Mouse (Mus musculus): ENCODE results near the gene Rsph14.

Gene Rsph14

GRCm38 (mm10) chr10:74994863-74995262, 37.5 kb downstream of the Rsph14 start:
- no peak for DNase-seq (ENCODE audit: low spot score in 2 of 2)

DNA sequence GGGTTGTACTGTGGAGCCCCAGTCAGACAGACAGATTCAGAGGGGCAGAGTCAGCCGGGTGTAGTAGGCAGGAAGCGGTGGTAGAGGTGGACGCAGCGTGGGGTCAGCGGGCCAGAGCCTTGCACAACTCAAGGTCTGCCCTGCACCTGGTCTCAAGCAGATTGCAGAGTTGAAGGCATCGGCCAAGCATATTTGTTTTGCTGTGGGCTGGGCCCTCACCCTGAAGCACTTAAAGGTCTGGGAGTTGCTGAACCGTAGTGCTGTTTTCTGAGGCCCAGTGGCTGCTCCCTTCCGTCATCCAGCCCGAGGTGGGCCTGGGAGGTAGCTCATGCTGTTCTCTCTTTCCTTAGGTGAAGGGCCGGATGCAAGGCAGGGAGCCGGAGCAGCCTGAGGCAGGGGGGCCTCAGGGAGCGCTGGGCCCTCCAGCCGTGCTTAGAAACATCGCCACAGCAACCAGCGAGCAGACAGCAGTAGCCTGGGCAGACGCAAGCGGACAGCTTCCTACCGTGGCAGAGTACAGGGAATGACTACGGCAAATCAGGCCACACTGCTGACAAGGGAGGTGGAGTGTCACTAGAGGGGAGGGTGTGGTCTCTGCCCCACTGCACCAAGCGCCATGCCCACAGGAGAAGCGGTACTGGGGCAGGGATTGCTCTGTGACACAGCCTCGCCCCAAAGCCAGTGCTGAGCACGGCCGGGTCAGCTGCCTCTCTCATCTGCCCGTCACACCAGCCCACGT, 41.6 kb downstream of the Rsph14 start:
- no peak for DNase-seq (ENCODE audit: low spot score in 2 of 2)

DNA sequence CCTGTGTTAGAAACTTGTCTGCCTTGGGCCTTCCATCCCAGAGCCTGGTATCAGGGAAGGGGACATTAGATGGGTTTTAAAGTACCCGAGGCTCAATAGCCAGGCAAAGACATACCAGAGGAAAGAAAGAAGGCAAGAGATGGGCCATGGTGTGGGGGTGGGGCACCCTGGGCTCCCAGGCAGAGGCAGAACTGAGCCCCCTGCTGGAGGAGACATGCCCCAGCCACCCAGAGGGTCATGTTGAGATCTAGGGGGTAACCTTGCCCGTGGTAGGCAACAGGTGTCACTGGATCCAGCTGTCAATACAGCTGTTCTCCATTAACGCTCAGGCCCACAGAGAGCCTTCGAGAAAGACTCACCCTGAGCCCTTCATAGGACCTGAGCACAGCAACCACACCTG, 42.6 kb downstream of the Rsph14 start:
- DNase-seq (ENCODE audit: low spot score in 2 of 2): no peak

DNA sequence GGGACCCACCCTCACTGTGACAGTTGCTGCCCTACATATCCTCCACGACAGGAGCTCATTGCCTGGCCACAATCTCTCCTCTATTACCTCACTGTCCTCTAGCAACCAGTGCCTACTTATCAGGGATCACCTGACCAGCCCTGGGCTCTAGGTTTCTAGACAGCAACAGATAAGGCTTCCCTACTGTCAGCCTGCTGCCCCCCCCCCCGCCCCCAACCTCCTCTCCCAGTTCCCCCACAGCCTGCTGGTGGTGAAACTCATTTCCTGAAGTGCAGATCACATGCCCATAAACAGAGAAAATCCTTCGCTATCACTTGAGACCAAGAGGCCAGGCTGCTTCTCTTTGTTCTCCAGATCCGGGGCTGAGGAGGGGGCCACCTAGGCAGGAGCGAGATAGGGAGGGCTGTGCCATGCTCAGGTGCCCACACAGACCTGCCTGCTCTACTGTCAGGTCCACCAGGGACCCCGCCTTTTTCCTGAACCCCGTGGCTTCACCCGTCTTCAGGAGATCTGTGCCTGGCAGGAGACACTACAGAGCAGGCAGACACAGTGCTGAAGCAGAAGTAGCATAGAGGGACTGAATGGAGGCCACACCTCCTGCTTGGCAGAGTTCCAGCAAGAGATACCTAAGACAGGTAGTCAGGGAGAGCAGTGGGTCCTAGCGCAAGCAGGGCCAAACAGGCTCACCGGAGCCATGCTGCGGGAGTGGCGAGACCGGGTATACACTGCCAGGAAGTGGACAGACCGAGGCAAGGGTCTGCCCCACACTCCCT, 44.5 kb downstream of the Rsph14 start:
- DNase-seq (ENCODE audit: low spot score in 2 of 2): no peak

GRCm38 (mm10) chr10:74983176-74983575, 49.2 kb downstream of the Rsph14 start:
- DNase-seq (ENCODE audit: low spot score in 2 of 2): no peak

GRCm38 (mm10) chr10:74981159-74981558, 51.2 kb downstream of the Rsph14 start:
- DNase-seq (ENCODE audit: low spot score in 2 of 2): no peak

DNA sequence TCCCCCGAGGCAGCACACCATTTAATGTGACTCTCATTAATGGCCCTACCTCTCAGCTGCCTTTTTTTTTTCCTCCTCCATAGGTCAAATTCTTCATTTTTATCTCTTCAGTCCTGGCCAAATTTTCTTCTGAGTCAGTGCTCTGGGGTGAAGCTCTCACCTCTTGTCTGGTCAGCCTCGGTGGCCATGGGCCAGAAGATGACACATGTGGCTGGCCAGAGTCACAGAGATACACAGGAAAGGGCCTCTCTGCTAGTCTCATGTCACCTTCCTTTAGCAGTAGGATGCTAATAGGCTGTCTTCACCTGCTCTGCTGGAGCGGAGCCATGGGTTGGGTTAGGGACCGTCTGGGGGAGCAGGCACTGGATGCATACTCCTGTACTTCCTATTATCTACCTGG, 54.3 kb downstream of the Rsph14 start:
- no peak for DNase-seq (ENCODE audit: low spot score in 2 of 2)

DNA sequence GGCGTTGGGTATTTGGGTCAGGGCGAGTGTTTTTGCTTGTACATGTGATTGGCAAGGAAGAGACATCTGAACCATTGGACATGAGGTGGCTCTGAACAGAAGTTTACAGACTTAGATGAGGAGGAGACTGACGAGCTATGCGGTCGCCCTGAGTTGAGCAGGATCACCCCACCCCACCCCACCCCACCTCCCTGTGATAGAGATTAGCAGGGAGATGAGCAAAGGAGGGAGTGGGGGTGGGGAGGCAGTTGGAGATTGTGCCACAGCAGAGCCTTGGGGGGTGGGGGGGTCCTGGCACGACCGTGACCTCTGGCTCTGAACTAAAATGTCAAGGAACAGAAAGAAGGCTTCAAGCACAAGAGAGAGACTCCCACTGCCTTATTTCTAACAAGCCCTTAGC, 56.0 kb downstream of the Rsph14 start:
- DNase-seq (ENCODE audit: low spot score in 2 of 2): no peak

DNA sequence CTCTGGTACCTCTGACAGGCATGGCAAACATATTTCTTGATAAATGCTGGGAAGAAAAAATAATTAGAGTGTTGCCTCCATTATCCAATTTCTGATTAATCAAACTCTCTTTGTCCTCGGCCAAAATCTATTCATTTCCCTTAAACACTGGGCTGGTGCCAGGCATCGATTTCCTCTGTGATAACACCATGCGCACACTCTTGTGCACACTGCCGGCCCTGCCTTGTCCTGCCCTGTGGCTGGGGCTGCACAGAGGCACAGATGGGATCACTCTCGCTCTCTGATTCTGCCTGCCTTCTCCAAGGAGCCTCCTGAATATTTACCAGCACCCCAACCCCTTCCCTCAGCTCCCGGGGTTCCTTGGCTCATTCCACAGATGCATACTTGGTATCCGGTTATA, 56.8 kb downstream of the Rsph14 start:
- peak in 1 of 2 experiments; percentile 32 for DNase-seq (ENCODE audit: low spot score in 2 of 2)

- DNase-seq (ENCODE audit: low spot score in 2 of 2): no peak
Observed at GRCm38 (mm10) chr10:74973026-74973425, 59.4 kb downstream of the Rsph14 start.

DNA sequence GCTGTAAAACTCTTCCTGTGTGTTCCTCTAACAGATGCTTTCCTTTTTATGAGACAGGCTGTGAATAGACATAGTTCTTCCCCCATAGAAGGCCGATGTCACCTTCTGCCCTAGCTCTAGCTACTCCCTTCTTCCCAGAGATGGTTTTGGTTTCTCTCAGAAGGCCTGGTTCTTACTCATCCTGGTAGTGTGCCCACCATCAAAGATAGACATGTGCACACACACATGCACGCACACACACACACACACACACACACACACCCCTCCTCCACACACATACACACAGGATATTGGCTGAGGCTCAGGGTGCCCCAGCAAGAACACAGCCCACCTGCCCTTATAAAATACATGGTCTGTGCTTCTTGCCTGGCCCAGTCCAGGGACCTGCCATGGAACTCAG, 63.1 kb downstream of the Rsph14 start:
- no peak for DNase-seq (ENCODE audit: low spot score in 2 of 2)

- DNase-seq (ENCODE audit: low spot score in 2 of 2): peak in 1 of 2 experiments; percentile 50
Observed at GRCm38 (mm10) chr10:74967651-74968267, 64.6 kb downstream of the Rsph14 start.

DNA sequence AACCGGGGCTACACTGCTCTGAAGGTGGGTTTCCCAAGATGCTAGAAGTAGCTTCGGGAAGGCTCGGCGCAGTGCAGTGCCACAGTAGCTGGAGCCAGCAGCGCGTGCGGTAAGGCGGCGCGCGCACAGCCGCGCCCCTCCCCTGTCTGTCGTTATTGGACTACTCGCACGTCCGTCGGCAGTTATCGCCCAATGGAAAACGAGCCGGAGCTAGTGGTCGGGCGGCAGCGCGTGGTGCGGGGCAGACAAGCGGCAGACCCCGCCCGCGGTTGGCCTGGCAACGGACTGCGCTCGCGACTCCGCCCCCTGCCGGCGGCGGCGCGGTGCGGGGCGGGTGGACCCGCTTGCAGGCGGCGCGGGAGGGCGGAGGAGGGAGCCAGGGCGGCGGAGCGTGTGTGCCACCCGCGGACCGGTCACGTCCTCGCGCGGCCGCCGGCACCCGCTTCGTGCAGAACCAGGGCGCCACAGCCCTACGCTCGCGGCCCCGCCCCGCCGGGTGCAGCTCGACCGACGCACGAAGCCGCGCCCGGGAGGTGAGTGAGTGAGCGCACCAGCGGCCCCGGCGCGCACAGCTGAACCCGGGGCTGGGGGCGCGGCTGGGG, 65.4 kb downstream of the Rsph14 start, which contains the start of gene Gnaz:
TSS of gene Gnaz (plus strand) at position 328 of the 602 bp plus-strand sequence.
- peak; percentile 99 for DNase-seq (ENCODE audit: low spot score in 2 of 2)

- DNase-seq (ENCODE audit: low spot score in 2 of 2): no peak
Observed at GRCm38 (mm10) chr10:74964380-74964779, 68.0 kb downstream of the Rsph14 start.

- peak in 1 of 2 experiments; percentile 62 for DNase-seq (ENCODE audit: low spot score in 2 of 2)
Observed at GRCm38 (mm10) chr10:74952830-74953443, 79.4 kb downstream of the Rsph14 start.

DNA sequence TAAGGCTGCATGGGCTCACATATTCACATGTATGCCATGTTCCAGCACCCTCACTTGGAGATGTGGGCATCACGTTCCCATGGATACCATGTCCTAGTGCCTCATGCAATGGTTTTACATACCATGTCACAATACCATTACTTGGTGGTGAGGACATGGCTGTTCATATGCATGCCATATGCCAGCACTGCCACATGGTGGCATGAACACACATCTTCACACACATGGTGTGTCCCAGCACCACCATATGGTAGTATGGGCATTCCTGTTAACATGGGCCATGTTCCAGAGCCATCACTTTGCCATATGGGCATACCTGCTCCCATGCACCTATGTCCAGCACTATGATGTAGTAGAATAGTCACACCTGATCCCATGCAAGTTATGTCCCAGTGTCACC, 91.6 kb downstream of the Rsph14 start:
- no peak for DNase-seq (ENCODE audit: low spot score in 2 of 2)

DNA sequence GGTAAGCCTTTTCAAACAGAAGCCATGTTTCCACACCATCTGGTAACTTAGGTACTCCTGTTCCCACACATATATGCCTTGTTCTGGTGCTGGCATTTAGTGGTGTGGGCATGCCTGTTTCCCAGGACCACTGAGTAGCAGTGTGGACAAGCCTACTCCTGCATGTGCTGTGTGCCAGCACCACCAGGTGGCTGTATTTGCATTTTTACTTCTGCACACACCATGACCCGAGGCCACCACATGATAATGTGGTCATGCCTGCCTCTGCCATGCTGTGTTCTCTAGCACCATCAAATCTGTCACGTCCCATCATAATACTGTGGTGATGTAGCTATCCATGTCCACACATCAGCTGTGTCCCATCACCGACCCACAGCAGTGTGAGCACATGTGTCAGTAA, 93.1 kb downstream of the Rsph14 start:
- no peak for DNase-seq (ENCODE audit: low spot score in 2 of 2)

- peak in 1 of 2 experiments; percentile 23 for DNase-seq (ENCODE audit: low spot score in 2 of 2)
Observed at GRCm38 (mm10) chr10:74938410-74938809, 94.0 kb downstream of the Rsph14 start.

DNA sequence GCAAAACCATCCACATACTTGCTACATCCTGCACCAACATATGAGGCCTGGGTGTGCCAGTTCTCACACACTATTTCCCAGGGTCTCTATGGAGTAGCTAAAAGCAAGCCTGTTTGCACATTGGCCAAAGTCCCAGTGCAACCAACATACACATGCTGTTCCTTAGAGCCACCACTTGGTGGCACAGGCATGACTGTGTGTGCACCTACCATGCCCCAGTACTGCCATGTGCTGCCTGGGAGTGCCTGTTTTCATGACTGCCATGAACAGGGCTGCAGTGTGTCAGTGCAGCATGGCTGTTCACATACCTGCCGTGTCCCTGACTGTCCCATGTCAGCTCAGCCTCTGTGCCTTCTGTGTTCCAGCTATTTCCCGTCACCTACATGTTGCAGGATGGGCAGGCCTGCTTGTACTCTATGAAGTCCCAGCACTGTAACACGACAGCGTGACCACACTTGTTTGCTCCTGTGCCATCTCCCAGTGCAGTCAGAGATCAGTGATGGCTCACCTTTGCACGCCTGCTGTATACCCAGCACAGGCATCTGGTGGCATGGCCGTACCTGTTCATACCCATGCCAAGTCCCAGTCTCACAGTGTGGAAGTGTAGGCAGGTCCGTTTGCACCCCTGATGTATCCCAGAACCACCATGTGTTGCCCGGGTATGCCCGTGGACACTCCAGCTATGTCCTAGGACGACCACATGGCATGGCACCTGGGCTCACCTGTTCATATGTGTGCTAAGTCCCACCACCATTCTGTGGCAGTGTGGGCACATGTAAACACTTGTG, 95.2 kb downstream of the Rsph14 start:
- DNase-seq (ENCODE audit: low spot score in 2 of 2): peak; percentile 50 to 51

GRCm38 (mm10) chr10:74935016-74935415, 97.4 kb downstream of the Rsph14 start:
- peak; percentile 47 to 51 for DNase-seq (ENCODE audit: low spot score in 2 of 2)

DNA sequence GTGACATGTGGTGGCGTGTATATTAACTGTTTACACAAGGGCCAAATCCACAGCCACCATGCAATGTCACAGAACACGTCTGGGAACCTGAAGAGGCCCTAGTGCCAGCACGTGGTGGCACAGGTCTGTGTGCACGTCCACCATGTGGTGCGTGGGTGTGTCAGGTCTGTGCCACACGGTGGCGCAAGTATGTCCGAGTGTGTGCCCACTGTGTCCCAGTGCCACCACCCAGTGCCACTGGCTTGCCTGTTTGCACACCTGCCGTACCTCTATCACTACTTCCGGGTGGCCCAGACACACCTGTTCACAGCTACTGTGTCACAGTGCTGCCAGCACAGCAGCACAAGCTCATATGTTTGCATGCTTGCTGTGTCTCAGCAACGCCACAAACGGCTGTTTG, 97.9 kb downstream of the Rsph14 start:
- DNase-seq (ENCODE audit: low spot score in 2 of 2): no peak

Data from right cerebral cortex, postnatal 10 days (tissue).